Mouse (Mus musculus) hindbrain, embryonic 13.5 days (tissue): Measurements from ENCODE around the gene Timm23. TPM values are rescaled to one million over a fixed set of nuclear protein-coding genes. Genes with fewer than 3 reads are reported as not detected.
"Not testable (repeated sequence)": the region's sequence is repeated elsewhere in the genome, so short reads cannot be mapped to it uniquely, and the experiment has no call there.

Source experiments
- ATAC-seq: fragments of 200-750 bp; cut with Nextera tagmentation; 2 replicates; pipeline ENCODE4 v1.8.0; 2017; ENCODE audit warnings: moderate TSS enrichment; ENCODE audit not compliant: low FRiP score
- H3K27ac ChIP-seq: fragments of 300-500 bp; sonication (generic); 2 replicates; pipeline ENCODE4 v1.5.1; 2015; ENCODE audit warnings: inconsistent platforms, mild to moderate bottlenecking, moderate library complexity
- H3K27me3 ChIP-seq: fragments of 300-500 bp; sonication (generic); 2 replicates; pipeline ENCODE4 v1.6.1; 2015; ENCODE audit warnings: mild to moderate bottlenecking, inconsistent platforms
- H3K36me3 ChIP-seq: fragments of 300-500 bp; sonication (generic); 2 replicates; pipeline ENCODE4 v1.6.1; 2015; ENCODE audit warnings: mild to moderate bottlenecking, inconsistent platforms
- H3K4me1 ChIP-seq: fragments of 300-500 bp; sonication (generic); replicated peaks from 2 replicates; pipeline ENCODE4 v1.6.1; 2015; ENCODE audit warnings: inconsistent platforms
- H3K4me2 ChIP-seq: fragments of 300-500 bp; sonication (generic); 2 replicates; pipeline ENCODE4 v1.6.1; 2015; ENCODE audit warnings: inconsistent platforms, mild to moderate bottlenecking, moderate library complexity
- H3K4me3 ChIP-seq: fragments of 300-500 bp; sonication (generic); 2 replicates; pipeline ENCODE4 v1.5.1; 2015; ENCODE audit warnings: mild to moderate bottlenecking, inconsistent platforms
- H3K9ac ChIP-seq: fragments of 300-500 bp; sonication (generic); 2 replicates; pipeline ENCODE4 v1.6.1; 2015; ENCODE audit warnings: mild to moderate bottlenecking, inconsistent platforms
- H3K9me3 ChIP-seq: fragments of 300-500 bp; sonication (generic); 2 replicates; pipeline ENCODE4 v1.6.1; 2016; ENCODE audit warnings: inconsistent platforms
- WGBS: fragments of 180-500 bp; shearing (Covaris S2); methylation state at CpG from one replicate; pipeline ENCODE4 v1.1.7; 2015; 5-methylcytosine and 5-hydroxymethylcytosine counted together
- polyA plus RNA-seq: library from polyadenylated mRNA; unstranded; fragments of >200 nt; fragmentation: Nextera tagmentation; extraction: Ambion mirVana; gene quantifications from 2 replicates; pipeline ENCODE4 v1.2.1, GENCODE M21; 2015

The Timm23 gene
- polyA plus RNA-seq, 1 experiment from 2014 or later = 218 TPM

DNA sequence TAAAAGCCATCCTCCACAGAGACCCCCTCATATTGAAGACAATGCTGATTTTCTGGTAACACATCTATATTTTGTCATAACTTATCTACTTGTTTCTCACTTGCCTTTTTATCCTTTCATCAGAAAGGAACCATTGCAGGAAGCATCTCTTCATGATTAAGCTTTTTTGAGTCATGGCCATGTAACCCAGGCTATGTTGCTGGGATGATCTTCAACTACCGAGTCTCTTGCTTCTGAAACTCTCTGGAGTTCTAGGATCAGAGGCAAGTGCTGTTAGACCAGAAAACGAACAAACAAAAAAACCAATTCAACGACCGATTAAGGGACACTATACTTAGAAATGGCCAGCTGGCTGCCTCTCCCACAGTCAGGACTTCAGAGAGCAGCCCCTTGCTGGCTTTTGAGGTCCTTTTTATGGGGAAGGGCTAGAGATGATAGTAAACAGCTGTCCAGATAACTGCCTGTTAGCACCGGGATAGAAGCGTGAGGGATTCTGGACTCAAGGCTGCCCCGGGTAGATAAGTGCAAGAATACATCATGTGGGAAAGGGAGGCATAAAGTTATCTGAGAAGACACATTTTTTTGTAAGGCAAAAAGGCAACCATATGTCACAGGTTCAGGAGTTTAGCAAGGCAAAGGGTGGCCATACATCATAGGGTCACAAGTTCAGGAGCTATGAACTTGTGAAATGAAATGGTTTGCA, 55.7 kb downstream of the Timm23 start:
- no peak for ATAC-seq
- Histone ChIP-seq H3K36me3 (no peaks in the 10 kb centered on the region), H3K4me3 (no peak overlapping the region), H3K27ac (no peak overlapping the region), H3K9me3 (0 out of 2 replicates have a peak, but pooled peaks cover 12% of the 10 kb centered on the region), H3K9ac (no peak overlapping the region), H3K4me1 (no peaks in the 10 kb centered on the region), H3K4me2 (no peak overlapping the region), H3K27me3 (0 out of 2 replicates have a peak, but pooled peaks cover 4% of the 10 kb centered on the region)
- WGBS = 89% methylated on average over 7 of the region's 7 CpGs

DNA sequence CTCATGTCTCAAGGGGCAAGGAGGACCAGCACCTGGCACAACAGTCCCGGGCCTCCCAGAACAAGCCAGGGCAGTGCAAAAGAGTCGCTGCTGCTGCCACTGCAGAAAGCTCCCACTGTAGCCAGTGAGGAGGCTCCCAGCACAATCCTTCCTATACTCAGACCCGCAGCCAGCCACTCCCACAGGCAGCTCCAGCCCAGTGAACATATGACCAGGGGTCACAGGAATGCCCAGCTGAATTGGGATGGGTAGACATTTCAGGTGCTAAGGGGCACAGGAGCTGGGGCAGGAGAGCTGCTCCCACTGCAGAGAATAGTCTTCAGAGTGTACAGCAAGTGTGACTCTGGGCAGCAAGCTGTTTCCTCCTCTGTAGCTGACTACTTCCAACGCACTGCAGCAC, 56.3 kb downstream of the Timm23 start:
- Histone ChIP-seq H3K36me3 (no peaks in the 10 kb centered on the region), H3K27me3 (0 out of 2 replicates have a peak, but pooled peaks cover 4% of the 10 kb centered on the region), H3K27ac (no peak overlapping the region), H3K9ac (no peak overlapping the region), H3K9me3 (0 out of 2 replicates have a peak, but pooled peaks cover 12% of the 10 kb centered on the region), H3K4me1 (no peaks in the 10 kb centered on the region), H3K4me2 (no peak overlapping the region), H3K4me3 (no peak overlapping the region)
- no peak for ATAC-seq
- WGBS = 75% methylated on average over 4 of the region's 4 CpGs

DNA sequence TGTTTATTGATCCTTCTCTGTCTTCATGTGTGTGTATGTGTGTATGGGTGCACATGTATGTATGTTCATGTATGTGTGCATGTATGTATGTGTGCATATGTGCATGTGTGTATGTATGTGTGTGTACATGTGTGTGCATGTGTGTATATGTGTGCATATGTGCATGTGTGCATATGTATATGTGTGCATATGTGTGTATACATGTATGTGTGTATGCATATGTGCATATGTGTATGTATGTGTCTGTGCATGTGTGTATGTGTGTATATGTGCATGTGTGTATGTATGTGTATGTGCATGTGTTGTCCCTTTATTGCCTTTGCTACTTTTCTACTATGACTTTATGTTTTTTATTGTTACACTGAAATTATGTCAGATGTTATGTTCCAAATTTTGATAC, 57.0 kb downstream of the Timm23 start:
- 0 out of 2 replicates have a peak, but pooled peaks cover 12% of the 10 kb centered on the region for H3K9me3 ChIP-seq
- H3K9ac ChIP-seq = no peak overlapping the region
- H3K27me3 ChIP-seq = 0 out of 2 replicates have a peak, but pooled peaks cover 4% of the 10 kb centered on the region
- H3K4me2 ChIP-seq = no peak overlapping the region
- H3K4me1 ChIP-seq = no peaks in the 10 kb centered on the region
- no peak overlapping the region for H3K4me3 ChIP-seq
- ATAC-seq = no peak
- no peak overlapping the region for H3K27ac ChIP-seq
- H3K36me3 ChIP-seq = no peaks in the 10 kb centered on the region

DNA sequence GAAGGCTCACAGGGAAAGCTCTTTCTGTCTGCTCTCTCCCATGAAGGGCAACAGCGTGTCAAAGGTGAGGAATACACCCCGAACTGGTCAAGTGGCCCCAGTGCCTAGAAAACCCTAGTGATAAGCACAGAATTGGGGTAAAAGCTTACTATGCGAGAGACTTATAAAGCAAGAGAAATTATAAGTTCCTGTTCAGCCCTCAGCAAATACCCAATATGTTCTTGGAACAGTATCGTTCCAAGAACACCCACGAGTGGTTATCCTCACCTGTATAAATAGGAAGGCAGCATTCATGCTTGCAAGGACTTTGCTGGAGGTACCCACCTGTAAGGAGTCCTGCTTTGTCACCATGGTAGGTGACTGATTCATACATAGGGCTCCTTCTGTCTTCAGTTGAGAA, 60.0 kb downstream of the Timm23 start, which contains the start of gene Msmb:
Gene Msmb (plus strand): TSS at position 301 of the 400 bp plus-strand sequence.
- WGBS = 86% methylated on average over 5 of the region's 5 CpGs
- Histone ChIP-seq H3K4me1 (no peaks in the 10 kb centered on the region), H3K4me3 (no peak within 1 kb of the TSS), H3K27me3 (0 out of 2 replicates have a peak, but pooled peaks cover 4% of the 10 kb centered on the region), H3K9ac (no peak within 1 kb of the TSS), H3K4me2 (no peak within 1 kb of the TSS), H3K27ac (no peak within 1 kb of the TSS), H3K36me3 (no peaks in the 10 kb centered on the region), H3K9me3 (0 out of 2 replicates have a peak, but pooled peaks cover 2% of the 10 kb centered on the region)
- ATAC-seq = no peak

DNA sequence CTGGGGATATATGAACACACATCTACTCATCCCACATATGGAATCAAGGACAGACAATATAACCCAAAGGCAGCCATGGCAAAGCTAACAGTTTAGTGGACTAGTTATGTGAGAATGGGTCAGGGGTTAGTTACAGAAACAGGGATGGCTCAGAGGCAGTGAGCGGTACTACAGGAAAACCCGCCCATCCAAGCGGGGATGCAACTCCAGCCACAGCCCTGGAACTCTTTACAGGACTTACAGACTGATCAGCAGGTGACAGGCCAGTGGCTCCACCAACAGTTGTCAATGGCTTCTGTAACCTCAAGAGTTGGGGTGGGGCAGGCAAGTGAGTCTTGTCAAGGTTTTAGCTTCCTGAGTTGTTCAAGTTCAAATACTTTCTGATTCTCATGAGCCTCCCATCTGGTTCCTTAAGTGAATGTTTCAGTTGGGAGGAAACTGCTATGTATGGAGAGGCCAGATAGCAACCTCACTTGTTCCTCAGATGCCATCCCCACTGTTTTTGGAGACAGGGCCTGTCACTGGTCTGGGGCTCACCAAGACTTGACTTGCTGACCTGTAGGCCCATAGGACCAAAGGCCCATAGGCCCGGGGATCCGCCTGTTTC, 61.2 kb downstream of the Timm23 start:
- Histone ChIP-seq H3K36me3 (no peaks in the 10 kb centered on the region), H3K4me2 (no peak overlapping the region), H3K9ac (no peak overlapping the region), H3K4me3 (no peak overlapping the region), H3K4me1 (no peaks in the 10 kb centered on the region), H3K27ac (no peak overlapping the region), H3K27me3 (no peaks in the 10 kb centered on the region), H3K9me3 (no peaks in the 10 kb centered on the region)
- 76% methylated on average over 5 of the region's 5 CpGs for WGBS
- no peak for ATAC-seq

DNA sequence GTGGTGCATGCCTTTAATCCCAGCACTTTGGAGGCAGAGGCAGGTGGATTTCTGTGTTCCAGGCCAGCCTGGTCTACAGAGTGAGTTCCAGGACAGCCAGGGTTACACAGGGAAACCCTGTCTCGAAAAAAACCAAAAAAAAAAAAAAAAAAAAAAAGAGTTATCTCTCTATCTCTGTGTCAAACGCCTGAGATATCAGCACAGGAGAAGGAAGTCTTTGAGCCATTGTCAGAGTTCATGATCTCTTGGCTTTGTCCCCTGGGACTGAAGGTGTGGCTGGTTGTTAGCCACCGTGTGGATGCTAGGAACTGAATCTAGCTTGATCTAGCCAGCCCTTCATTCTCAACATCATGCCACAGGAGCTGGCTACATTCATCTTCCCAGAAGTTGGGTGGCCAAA, 65.2 kb downstream of the Timm23 start:
- not testable (repeated sequence) for H3K36me3 ChIP-seq, H3K27ac ChIP-seq, H3K9me3 ChIP-seq, ATAC-seq, H3K4me2 ChIP-seq, H3K9ac ChIP-seq, H3K4me3 ChIP-seq, H3K4me1 ChIP-seq, H3K27me3 ChIP-seq
- WGBS = 69% methylated on average over 3 of the region's 3 CpGs

DNA sequence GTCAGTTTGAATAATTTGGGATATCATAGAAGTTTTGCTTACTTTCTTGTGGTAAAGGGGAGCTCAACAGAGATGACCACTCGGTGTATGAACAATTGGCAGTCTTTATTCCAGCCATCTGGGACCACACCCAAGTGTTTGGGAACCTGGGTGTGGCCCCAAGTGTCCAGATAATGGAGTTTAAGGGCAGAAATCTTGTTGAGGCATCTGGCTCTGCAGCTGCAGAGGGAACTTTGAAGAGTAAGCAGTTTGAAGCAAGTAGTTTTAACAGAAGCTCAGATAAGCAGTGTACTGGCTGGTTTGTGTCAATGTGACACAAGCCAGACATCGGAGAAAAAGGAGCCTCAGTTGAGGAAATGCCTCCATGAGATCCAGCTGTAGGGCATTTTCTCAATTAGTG, 67.4 kb downstream of the Timm23 start:
- Histone ChIP-seq H3K4me3 (no peak overlapping the region), H3K9me3 (no peaks in the 10 kb centered on the region), H3K4me1 (no peaks in the 10 kb centered on the region), H3K27me3 (no peaks in the 10 kb centered on the region), H3K4me2 (no peak overlapping the region), H3K9ac (no peak overlapping the region), H3K27ac (no peak overlapping the region), H3K36me3 (no peaks in the 10 kb centered on the region)
- WGBS = 86% methylated on average over 2 of the region's 2 CpGs
- ATAC-seq = no peak

DNA sequence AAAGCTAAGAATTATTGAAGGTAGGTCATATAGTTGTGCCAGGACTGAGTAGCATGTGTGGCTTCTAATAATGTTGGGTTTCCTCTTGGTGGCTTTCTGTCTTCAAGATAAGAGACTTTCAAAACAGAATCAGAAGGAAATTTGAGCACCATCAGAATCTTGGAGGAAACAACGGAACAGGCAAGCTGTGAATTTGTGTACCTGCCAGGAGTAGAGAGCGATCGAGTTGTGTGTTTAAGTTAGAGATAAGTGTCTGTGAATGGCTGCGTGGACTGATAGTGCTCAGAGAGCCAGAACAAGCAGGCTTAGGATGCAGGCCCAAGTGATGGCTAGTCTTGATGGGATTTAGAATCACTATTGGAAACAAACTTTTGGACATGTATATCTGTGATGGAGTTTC, 69.9 kb downstream of the Timm23 start:
- Histone ChIP-seq H3K4me1 (no peaks in the 10 kb centered on the region), H3K4me3 (no peak overlapping the region), H3K4me2 (no peak overlapping the region), H3K9me3 (no peaks in the 10 kb centered on the region), H3K9ac (no peak overlapping the region), H3K27ac (no peak overlapping the region), H3K27me3 (no peaks in the 10 kb centered on the region), H3K36me3 (no peaks in the 10 kb centered on the region)
- no peak for ATAC-seq
- WGBS = 92% methylated on average over 4 of the region's 4 CpGs

Other genes starting within 250 kb of the Timm23 start
- 0.19 and 0.22 TPM in 2 replicates for gene Galnt15, start 172.9 kb downstream of the Timm23 start, polyA plus RNA-seq
- gene Oxnad1, start 116.5 kb downstream of the Timm23 start, polyA plus RNA-seq = 17.7 and 24.5 TPM in 2 replicates
- gene Dph3, start 116.2 kb downstream of the Timm23 start, polyA plus RNA-seq = 72.1 and 80.2 TPM in 2 replicates
- gene Msmb, start 59.9 kb downstream of the Timm23 start, polyA plus RNA-seq = not detected in 2 replicates
- gene Ncoa4, start 42.0 kb downstream of the Timm23 start, polyA plus RNA-seq = 93.0 and 93.5 TPM in 2 replicates
- 36.7 and 38.6 TPM in 2 replicates for gene Parg, start 51 bp upstream of the Timm23 start, polyA plus RNA-seq
- gene Ogdhl, start 120.1 kb upstream of the Timm23 start, polyA plus RNA-seq = 21.8 and 24.9 TPM in 2 replicates
- gene 1700024G13Rik, start 186.5 kb upstream of the Timm23 start, polyA plus RNA-seq = 0.31 and 1.8 TPM in 2 replicates